Mouse (Mus musculus) ES-E14 (cell line): ENCODE measurements around the gene Tbc1d24. TPM values are rescaled to one million over a fixed set of nuclear protein-coding genes. Genes with fewer than 3 reads are reported as not detected.

Experiments
- DNase-seq: peaks from one replicate; pipeline ENCODE4 v3.0.0-alpha.2; 2013; ENCODE audit warnings: low read depth, low spot score
- H3K27ac ChIP-seq: 2 replicates; pipeline ENCODE4 v1.5.1; 2012; ENCODE audit warnings: low read depth, mild to moderate bottlenecking, low read length, moderate library complexity, mixed read lengths; ENCODE audit not compliant: poor library complexity, insufficient read depth, severe bottlenecking
- H3K36me3 ChIP-seq: 2 replicates; pipeline ENCODE4 v1.6.1; 2012; ENCODE audit warnings: mild to moderate bottlenecking, low read length, moderate library complexity, mixed read lengths; ENCODE audit not compliant: control insufficient read depth, poor library complexity, insufficient read depth, severe bottlenecking
- H3K4me1 ChIP-seq, 2 experiments: fragments of 150-350 bp in 1 of 2; sonication (generic) in 1 of 2; 2 replicates each; pipeline ENCODE4 v1.6.1; 2012; ENCODE audit warnings: low read length in 2 of 2, mild to moderate bottlenecking in 1 of 2, mixed read lengths in 1 of 2; ENCODE audit not compliant: control insufficient read depth in 2 of 2, insufficient read depth in 2 of 2, poor library complexity in 1 of 2
- H3K4me3 ChIP-seq, 2 experiments: fragments of 150-350 bp in 1 of 2; sonication (generic) in 1 of 2; 2 replicates each; pipeline ENCODE4 v1.5.1; 2012; ENCODE audit warnings: low read length in 2 of 2, low read depth in 1 of 2, mild to moderate bottlenecking in 1 of 2, mixed read lengths in 1 of 2; ENCODE audit not compliant: insufficient read depth in 1 of 2, poor library complexity in 1 of 2, severe bottlenecking in 1 of 2
- H3K9ac ChIP-seq: 2 replicates; pipeline ENCODE4 v1.6.1; 2012; ENCODE audit warnings: low read depth, mild to moderate bottlenecking, low read length, mixed read lengths; ENCODE audit not compliant: poor library complexity, insufficient read depth, severe bottlenecking
- H3K9me3 ChIP-seq: fragments of 150-350 bp; sonication (generic); 2 replicates; pipeline ENCODE4 v1.6.1; 2012; ENCODE audit warnings: low read depth, mild to moderate bottlenecking, low read length; ENCODE audit not compliant: control insufficient read depth, insufficient read depth
- CHD2 ChIP-seq: IDR thresholded peaks from 2 replicates; pipeline ENCODE4 v1.6.1; 2014; ENCODE audit warnings: mild to moderate bottlenecking, low read depth, low read length, inconsistent platforms
- HCFC1 ChIP-seq: IDR thresholded peaks from 2 replicates; pipeline ENCODE4 v1.6.1; 2012; ENCODE audit warnings: low read length, inconsistent platforms, borderline replicate concordance; ENCODE audit not compliant: insufficient read depth
- MAFK ChIP-seq: IDR thresholded peaks from 2 replicates; pipeline ENCODE4 v1.6.1; 2014; ENCODE audit warnings: mild to moderate bottlenecking, low read depth, low read length, inconsistent platforms; ENCODE audit not compliant: insufficient read depth
- ZC3H11A ChIP-seq: IDR thresholded peaks from 2 replicates; pipeline ENCODE4 v1.6.1; 2012; ENCODE audit warnings: low read depth, mild to moderate bottlenecking, inconsistent platforms, low read length, borderline replicate concordance
- ZNF384 ChIP-seq: IDR thresholded peaks from 2 replicates; pipeline ENCODE4 v1.6.1; 2012; ENCODE audit warnings: low read depth, low read length, inconsistent platforms
- in situ Hi-C, 2 experiments: fragments of 600-800 bp; cut with MboI; formaldehyde crosslinking; loops; one replicate each; pipeline ENCODE4 v1.15.1; 2025; ENCODE audit warnings: low sequenced_read_pairs in 2 of 2, inconsistent platforms in 1 of 2; ENCODE audit not compliant: unreplicated experiment in 2 of 2
- total RNA-seq: library from RNA; depleted of rRNA; stranded (reverse); fragments of 300-350 nt; gene quantifications from 2 replicates; pipeline ENCODE4 v1.2.3, GENCODE M21; 2012

Gene Tbc1d24
- total RNA-seq, 1 experiment = 14.1 TPM

- H3K36me3 ChIP-seq = 0 out of 2 replicates have a peak, but pooled peaks cover 2% of the 10 kb centered on the region
- no peak overlapping the region for H3K4me3 ChIP-seq
- H3K9me3 ChIP-seq = no peaks in the 10 kb centered on the region
- no peak for DNase-seq
- no peak for TF ChIP-seq HCFC1
- no peak for TF ChIP-seq CHD2
- no peak for TF ChIP-seq MAFK
- TF ChIP-seq ZC3H11A = no peak
- no peak for TF ChIP-seq ZNF384
- in situ Hi-C loops = no loop called here
- no peak overlapping the region for H3K9ac ChIP-seq
- H3K4me1 ChIP-seq = peaks cover 3 to 36% of the 10 kb centered on the region in 2 experiments; a peak in 3 of 4 replicates
- no peak overlapping the region for H3K27ac ChIP-seq
These were observed 4.5 kb upstream of the Tbc1d24 start for GRCm38 (mm10) chr17:24209916-24210240.

- H3K4me1 ChIP-seq = peaks cover 3 to 36% of the 10 kb centered on the region in 2 experiments; a peak in 3 of 4 replicates
- H3K9ac ChIP-seq = peak within 1 kb of the TSS; percentile 46
- no peak for DNase-seq
- TF ChIP-seq ZC3H11A = no peak
- TF ChIP-seq CHD2 = no peak
- no peak for TF ChIP-seq MAFK
- no peak for TF ChIP-seq HCFC1
- TF ChIP-seq ZNF384 = no peak
- no peaks in the 10 kb centered on the region for H3K9me3 ChIP-seq
- no peak within 1 kb of the TSS for H3K27ac ChIP-seq
- peak within 1 kb of the TSS; percentile 44 to 57; a peak in 3 of 4 replicates for H3K4me3 ChIP-seq
- H3K36me3 ChIP-seq = no peaks in the 10 kb centered on the region
- in situ Hi-C loops = no loop called here
These were observed 3.9 kb upstream of the Tbc1d24 start, which contains the start of gene Ntn3 for GRCm38 (mm10) chr17:24209043-24209915. Gene Ntn3 (minus strand): TSS chr17:24209531.

GRCm38 (mm10) chr17:24208641-24209042 is 3.3 kb upstream of the Tbc1d24 start:
- Histone ChIP-seq H3K27ac (no peak overlapping the region), H3K9ac (peak overlapping the region; percentile 46), H3K4me3 (peak overlapping the region; percentile 44 to 57; a peak in 3 of 4 replicates), H3K36me3 (no peaks in the 10 kb centered on the region), H3K4me1 (peaks cover 5 to 38% of the 10 kb centered on the region in 2 experiments), H3K9me3 (no peaks in the 10 kb centered on the region)
- DNase-seq = no peak
- in situ Hi-C loops = no loop called here
- no peak for TF ChIP-seq MAFK
- no peak for TF ChIP-seq ZC3H11A
- TF ChIP-seq CHD2 = no peak
- no peak for TF ChIP-seq ZNF384
- no peak for TF ChIP-seq HCFC1

- in situ Hi-C loops = no loop called here
- DNase-seq = no peak
These were observed 2.6 kb upstream of the Tbc1d24 start for GRCm38 (mm10) chr17:24207768-24208640.

More at GRCm38 (mm10) chr17:24207768-24208640, 2.6 kb upstream of the Tbc1d24 start:
- H3K36me3 ChIP-seq = no peaks in the 10 kb centered on the region
- no peak overlapping the region for H3K9ac ChIP-seq
- peaks cover 9 to 38% of the 10 kb centered on the region in 2 experiments for H3K4me1 ChIP-seq
- TF ChIP-seq MAFK (no peak), ZNF384 (no peak), CHD2 (no peak), ZC3H11A (no peak), HCFC1 (no peak)
- H3K4me3 ChIP-seq = peak overlapping the region; percentile 44 to 57; a peak in 2 of 4 replicates
- H3K9me3 ChIP-seq = no peaks in the 10 kb centered on the region
- no peak overlapping the region for H3K27ac ChIP-seq
